Mouse (Mus musculus): ENCODE measurements around the gene Gm7849. TPM values are rescaled to one million over a fixed set of nuclear protein-coding genes. Genes with fewer than 3 reads are reported as not detected.

The Gm7849 gene
- polyA plus RNA-seq (2015; fragmentation: Nextera tagmentation; extraction: Ambion mirVana), result not detected in 2 replicates

GRCm38 (mm10) chr8:21456460-21456859 is at the start of gene Gm7849:
Gene Gm7849, minus strand, starts transcription at chr8:21456560.

GRCm38 (mm10) chr8:21427111-21427510 is 29.2 kb downstream of the Gm7849 start, which contains the start of gene Defa36:
Gene Defa36, plus strand, starts transcription at chr8:21427411.

Other genes starting within 250 kb of the Gm7849 start
- not detected in 2 replicates for gene Gm15292, start 206.8 kb downstream of the Gm7849 start, polyA plus RNA-seq (2015; fragmentation: Nextera tagmentation; extraction: Ambion mirVana)
- not detected in 2 replicates for gene Defa27, start 141.0 kb downstream of the Gm7849 start, polyA plus RNA-seq (2015; fragmentation: Nextera tagmentation; extraction: Ambion mirVana)
- gene Defa29, start 129.5 kb downstream of the Gm7849 start, polyA plus RNA-seq (2015; fragmentation: Nextera tagmentation; extraction: Ambion mirVana), result not detected in 2 replicates
- not detected in 2 replicates for gene Defa2, start 78.0 kb downstream of the Gm7849 start, polyA plus RNA-seq (2015; fragmentation: Nextera tagmentation; extraction: Ambion mirVana)
- not detected in 2 replicates for gene Defa33, start 64.7 kb downstream of the Gm7849 start, polyA plus RNA-seq (2015; fragmentation: Nextera tagmentation; extraction: Ambion mirVana)
- not detected in 2 replicates for gene Defa36, start 29.1 kb downstream of the Gm7849 start, polyA plus RNA-seq (2015; fragmentation: Nextera tagmentation; extraction: Ambion mirVana)
- gene Defa20, start 52.7 kb upstream of the Gm7849 start, polyA plus RNA-seq (2015; fragmentation: Nextera tagmentation; extraction: Ambion mirVana), result not detected in 2 replicates
- not detected in 2 replicates for gene Defa32, start 72.5 kb upstream of the Gm7849 start, polyA plus RNA-seq (2015; fragmentation: Nextera tagmentation; extraction: Ambion mirVana)
- gene Defa37, start 108.8 kb upstream of the Gm7849 start, polyA plus RNA-seq (2015; fragmentation: Nextera tagmentation; extraction: Ambion mirVana), result not detected in 2 replicates
- not detected in 2 replicates for gene Defa28, start 126.4 kb upstream of the Gm7849 start, polyA plus RNA-seq (2015; fragmentation: Nextera tagmentation; extraction: Ambion mirVana)
- not detected in 2 replicates for gene Gm7861, start 137.9 kb upstream of the Gm7849 start, polyA plus RNA-seq (2015; fragmentation: Nextera tagmentation; extraction: Ambion mirVana)
- not detected in 2 replicates for gene Defa26, start 161.6 kb upstream of the Gm7849 start, polyA plus RNA-seq (2015; fragmentation: Nextera tagmentation; extraction: Ambion mirVana)
- gene Defa17, start 199.2 kb upstream of the Gm7849 start, polyA plus RNA-seq (2015; fragmentation: Nextera tagmentation; extraction: Ambion mirVana), result not detected in 2 replicates
- gene Defa34, start 209.2 kb upstream of the Gm7849 start, polyA plus RNA-seq (2015; fragmentation: Nextera tagmentation; extraction: Ambion mirVana), result not detected in 2 replicates
- gene AY761184, start 247.1 kb upstream of the Gm7849 start, polyA plus RNA-seq (2015; fragmentation: Nextera tagmentation; extraction: Ambion mirVana), result not detected in 2 replicates